Mouse (Mus musculus): ENCODE data around the gene Uqcrc1. TPM values are rescaled to one million over a fixed set of nuclear protein-coding genes. Genes with fewer than 3 reads are reported as not detected.

The Uqcrc1 gene
- polyA plus RNA-seq, 1 experiment from 2014 or later = 662 TPM

GRCm38 (mm10) chr9:108977966-108978365 lies 41.5 kb downstream of the Uqcrc1 start:
- Histone ChIP-seq H3K27me3 (ENCODE audit: insufficient read depth, low read length) (no peaks in the 10 kb centered on the region), H3K4me2 (ENCODE audit: low read length) (no peak overlapping the region), H3K4me3 (replicated peaks; ENCODE audit: low read depth, low read length) (no peak overlapping the region), H3K36me3 (ENCODE audit: insufficient read depth, low read length) (no peaks in the 10 kb centered on the region), H3K9me3 (replicated peaks; ENCODE audit: low read length) (no peaks in the 10 kb centered on the region), H3K9ac (ENCODE audit: low read depth, low read length) (no peak overlapping the region), H3K4me1 (replicated peaks; ENCODE audit: insufficient read depth, low read length) (no peaks in the 10 kb centered on the region), H3K27ac (no peak overlapping the region)
- no peak for TF ChIP-seq CTCF (IDR thresholded peaks at IDR 0.05; ENCODE audit: low read depth)
- WGBS = 76% methylated on average over 7 of the region's 7 CpGs
- DNase-seq (ENCODE audit: low spot score) (no peak), ATAC-seq (replicated peaks; ENCODE audit: low FRiP score, low read depth) (no peak)

- WGBS = 69% methylated on average over 8 of the region's 8 CpGs
These were observed 46.1 kb downstream of the Uqcrc1 start for GRCm38 (mm10) chr9:108982498-108982897.

GRCm38 (mm10) chr9:108983209-108983608 lies 46.8 kb downstream of the Uqcrc1 start:
- ATAC-seq (replicated peaks; ENCODE audit: low FRiP score, low read depth) (no peak), DNase-seq (ENCODE audit: low spot score) (no peak)
- Histone ChIP-seq H3K9me3 (replicated peaks; ENCODE audit: low read length) (no peaks in the 10 kb centered on the region), H3K4me1 (replicated peaks; ENCODE audit: insufficient read depth, low read length) (0 out of 2 replicates have a peak, but pooled peaks cover 2% of the 10 kb centered on the region), H3K27me3 (ENCODE audit: insufficient read depth, low read length) (no peaks in the 10 kb centered on the region), H3K4me3 (replicated peaks; ENCODE audit: low read depth, low read length) (no peak overlapping the region), H3K9ac (ENCODE audit: low read depth, low read length) (no peak overlapping the region), H3K4me2 (ENCODE audit: low read length) (no peak overlapping the region), H3K36me3 (ENCODE audit: insufficient read depth, low read length) (no peaks in the 10 kb centered on the region), H3K27ac (no peak overlapping the region)
- no peak for TF ChIP-seq CTCF (IDR thresholded peaks at IDR 0.05; ENCODE audit: low read depth)
- 69% methylated on average over 9 of the region's 9 CpGs for WGBS

More at GRCm38 (mm10) chr9:108982498-108982897, 46.1 kb downstream of the Uqcrc1 start:
- no peaks in the 10 kb centered on the region for H3K4me1 ChIP-seq (replicated peaks; ENCODE audit: insufficient read depth, low read length)
- H3K27me3 ChIP-seq (ENCODE audit: insufficient read depth, low read length) = no peaks in the 10 kb centered on the region
- H3K27ac ChIP-seq = no peak overlapping the region
- H3K36me3 ChIP-seq (ENCODE audit: insufficient read depth, low read length) = no peaks in the 10 kb centered on the region
- no peak overlapping the region for H3K9ac ChIP-seq (ENCODE audit: low read depth, low read length)
- H3K4me2 ChIP-seq (ENCODE audit: low read length) = no peak overlapping the region
- H3K4me3 ChIP-seq (replicated peaks; ENCODE audit: low read depth, low read length) = no peak overlapping the region
- no peaks in the 10 kb centered on the region for H3K9me3 ChIP-seq (replicated peaks; ENCODE audit: low read length)
- no peak for DNase-seq (ENCODE audit: low spot score)
- ATAC-seq (replicated peaks; ENCODE audit: low FRiP score, low read depth) = no peak
- no peak for TF ChIP-seq CTCF (IDR thresholded peaks at IDR 0.05; ENCODE audit: low read depth)

GRCm38 (mm10) chr9:108985710-108986109 lies 49.3 kb downstream of the Uqcrc1 start, which contains the start of gene Ucn2:
Gene Ucn2 (plus strand): TSS chr9:108986010.
- Histone ChIP-seq H3K27ac (no peak within 1 kb of the TSS), H3K9me3 (replicated peaks; ENCODE audit: low read length) (no peaks in the 10 kb centered on the region), H3K27me3 (ENCODE audit: insufficient read depth, low read length) (no peaks in the 10 kb centered on the region), H3K4me3 (replicated peaks; ENCODE audit: low read depth, low read length) (no peak within 1 kb of the TSS), H3K36me3 (ENCODE audit: insufficient read depth, low read length) (no peaks in the 10 kb centered on the region), H3K4me2 (ENCODE audit: low read length) (no peak within 1 kb of the TSS), H3K9ac (ENCODE audit: low read depth, low read length) (no peak within 1 kb of the TSS), H3K4me1 (replicated peaks; ENCODE audit: insufficient read depth, low read length) (peaks cover 13% of the 10 kb centered on the region; the same call in 1 of the 2 replicates)
- ATAC-seq (replicated peaks; ENCODE audit: low FRiP score, low read depth) (no peak), DNase-seq (ENCODE audit: low spot score) (no peak)
- WGBS = 84% methylated on average over 4 of the region's 4 CpGs
- no peak for TF ChIP-seq CTCF (IDR thresholded peaks at IDR 0.05; ENCODE audit: low read depth)

GRCm38 (mm10) chr9:108987704-108988350 lies 51.4 kb downstream of the Uqcrc1 start:
- DNase-seq (ENCODE audit: low spot score) = peak; percentile 39
- H3K9me3 ChIP-seq (replicated peaks; ENCODE audit: low read length) = no peaks in the 10 kb centered on the region
- no peak overlapping the region for H3K27ac ChIP-seq
- H3K27me3 ChIP-seq (ENCODE audit: insufficient read depth, low read length) = no peaks in the 10 kb centered on the region
- peak overlapping the region; percentile 30 for H3K4me2 ChIP-seq (ENCODE audit: low read length)
- no peak for ATAC-seq (replicated peaks; ENCODE audit: low FRiP score, low read depth)
- no peak overlapping the region for H3K9ac ChIP-seq (ENCODE audit: low read depth, low read length)
- 25% methylated on average over 13 of the region's 15 CpGs for WGBS
- H3K4me1 ChIP-seq (replicated peaks; ENCODE audit: insufficient read depth, low read length) = peaks cover 19% of the 10 kb centered on the region; the same call in 1 of the 2 replicates
- TF ChIP-seq CTCF (IDR thresholded peaks at IDR 0.05; ENCODE audit: low read depth) = no peak
- no peak overlapping the region; the same call in 1 of the 2 replicates for H3K4me3 ChIP-seq (replicated peaks; ENCODE audit: low read depth, low read length)
- no peaks in the 10 kb centered on the region for H3K36me3 ChIP-seq (ENCODE audit: insufficient read depth, low read length)

GRCm38 (mm10) chr9:108989802-108990461 lies 53.5 kb downstream of the Uqcrc1 start:
- no peaks in the 10 kb centered on the region for H3K36me3 ChIP-seq (ENCODE audit: insufficient read depth, low read length)
- TF ChIP-seq CTCF (IDR thresholded peaks at IDR 0.05; ENCODE audit: low read depth) = no peak
- peaks cover 19% of the 10 kb centered on the region; the same call in 1 of the 2 replicates for H3K4me1 ChIP-seq (replicated peaks; ENCODE audit: insufficient read depth, low read length)
- H3K27me3 ChIP-seq (ENCODE audit: insufficient read depth, low read length) = no peaks in the 10 kb centered on the region
- DNase-seq (ENCODE audit: low spot score) (no peak), ATAC-seq (replicated peaks; ENCODE audit: low FRiP score, low read depth) (no peak)
- H3K27ac ChIP-seq = peak overlapping the region; percentile 93; the same call in 1 of the 2 replicates
- no peak overlapping the region for H3K4me3 ChIP-seq (replicated peaks; ENCODE audit: low read depth, low read length)
- no peaks in the 10 kb centered on the region for H3K9me3 ChIP-seq (replicated peaks; ENCODE audit: low read length)
- no peak overlapping the region for H3K4me2 ChIP-seq (ENCODE audit: low read length)
- no peak overlapping the region for H3K9ac ChIP-seq (ENCODE audit: low read depth, low read length)
- 83% methylated on average over 4 of the region's 4 CpGs for WGBS

Data from kidney, postnatal 0 days (tissue).